Mouse (Mus musculus) gastrocnemius, postnatal 4 days (tissue): ENCODE measurements around the gene Med12l. TPM values are rescaled to one million over a fixed set of nuclear protein-coding genes. Genes with fewer than 3 reads are reported as not detected.

Experiments used
- DNase-seq, 2 experiments: peaks; one replicate each; pipeline ENCODE4 v3.0.0; 2021 to 2022; ENCODE audit warnings: low spot score in 2 of 2, mixed read lengths in 2 of 2
- total RNA-seq, 2 experiments: library from RNA; stranded (reverse); gene quantifications; 2 replicates each; pipeline ENCODE4 v1.2.3; 2021

Med12l gene
- total RNA-seq, 2 experiments from 2014 or later = 6.4 to 6.9 TPM

GRCm38 (mm10) chr3:59181134-59181533 lies 175.5 kb downstream of the Med12l start:
- no peak for DNase-seq

- no peak for DNase-seq
Observed at GRCm38 (mm10) chr3:59182129-59182528, 176.5 kb downstream of the Med12l start.

DNA sequence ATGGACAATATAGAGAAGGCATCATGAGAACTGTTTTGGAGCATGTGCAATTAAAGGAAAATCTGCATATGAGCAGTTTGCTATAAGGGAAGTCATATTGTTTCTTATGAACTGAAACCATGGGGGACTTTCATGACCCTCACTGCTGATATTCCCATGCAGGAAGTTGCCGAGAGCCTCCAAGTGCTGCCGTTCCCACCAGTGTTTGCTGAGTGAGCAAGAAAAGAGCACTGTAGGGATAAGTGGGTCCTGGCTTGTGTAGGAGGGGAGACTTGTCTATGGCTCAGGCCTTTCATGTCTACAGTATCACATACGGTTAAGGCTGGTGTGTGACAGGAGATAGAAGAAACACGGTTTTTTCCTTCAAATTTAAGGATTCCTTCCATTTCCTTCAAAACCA lies 180.0 kb downstream of the Med12l start:
- DNase-seq = no peak

DNA sequence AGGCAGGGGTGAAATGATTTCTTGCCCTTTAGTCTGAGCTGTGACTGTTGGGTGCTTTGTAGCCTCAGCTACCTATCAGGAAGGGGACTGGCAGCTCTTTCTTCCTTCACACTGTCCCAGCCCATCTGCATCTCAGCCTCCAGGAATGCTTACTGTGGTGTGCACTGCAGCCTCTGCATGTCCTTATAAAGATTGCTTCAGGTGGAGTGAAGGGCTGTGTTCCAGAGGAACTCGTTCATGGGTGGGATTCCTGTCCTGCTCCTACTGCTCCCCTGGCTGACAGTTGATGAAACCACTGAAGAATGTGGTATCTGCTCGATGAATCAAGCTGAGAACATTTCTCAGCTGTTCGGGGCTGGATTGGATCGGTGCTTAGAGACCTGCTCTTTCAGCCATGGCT lies 181.7 kb downstream of the Med12l start:
- no peak for DNase-seq

DNA sequence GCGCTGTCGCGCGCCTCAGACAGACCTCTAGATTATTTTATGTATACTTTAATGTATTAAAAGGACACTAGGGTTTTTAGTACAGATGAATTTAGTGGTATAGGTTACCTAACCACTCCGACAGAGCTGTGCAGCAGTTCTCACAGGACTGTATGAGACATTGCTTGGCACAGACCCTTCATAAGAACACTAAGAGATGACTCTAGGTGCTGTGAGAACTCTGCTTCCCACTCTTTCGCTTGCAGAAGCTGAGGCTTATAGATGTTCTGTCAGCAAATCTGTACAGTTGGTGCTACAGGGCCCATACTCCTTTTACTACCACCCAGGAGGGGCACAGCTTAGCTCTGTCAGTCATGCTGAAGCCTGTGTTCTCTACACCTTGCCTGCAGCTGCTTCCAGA lies 186.0 kb downstream of the Med12l start:
- no peak for DNase-seq

GRCm38 (mm10) chr3:59194099-59194498 lies 188.5 kb downstream of the Med12l start:
- DNase-seq = no peak

GRCm38 (mm10) chr3:59194938-59195337 lies 189.3 kb downstream of the Med12l start, which contains the start of gene Gpr87:
TSS of gene Gpr87 (minus strand) at chr3:59195104.
- DNase-seq = no peak

DNA sequence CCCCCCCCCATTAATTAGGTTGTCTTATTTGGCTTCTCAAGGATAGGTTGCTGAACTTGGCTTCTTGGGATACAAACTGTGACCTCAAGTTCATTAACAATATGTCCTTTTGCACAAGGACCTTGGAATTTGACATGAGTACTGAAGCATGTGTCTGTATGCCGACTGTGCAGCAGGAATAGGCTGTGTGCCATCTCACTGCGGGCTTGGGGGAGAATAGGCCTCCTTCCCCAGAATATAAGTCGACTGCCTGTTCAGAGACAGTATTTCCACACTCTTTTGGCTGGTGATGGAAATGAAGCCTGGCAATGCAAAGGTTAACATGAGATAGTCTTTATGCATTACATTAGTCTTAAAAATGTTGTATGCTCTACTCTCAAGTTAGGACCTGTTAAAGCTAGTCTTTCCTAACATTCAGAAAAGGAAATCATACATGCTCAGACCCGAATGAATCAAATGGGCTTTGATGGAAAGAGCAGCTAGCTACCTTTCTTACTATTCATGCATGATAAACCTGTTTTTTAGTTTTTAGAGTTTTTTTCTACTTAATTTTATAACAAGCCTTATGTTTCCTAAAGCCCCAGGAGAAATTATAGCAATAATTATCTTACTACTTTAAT lies 191.8 kb downstream of the Med12l start:
- DNase-seq = no peak

DNA sequence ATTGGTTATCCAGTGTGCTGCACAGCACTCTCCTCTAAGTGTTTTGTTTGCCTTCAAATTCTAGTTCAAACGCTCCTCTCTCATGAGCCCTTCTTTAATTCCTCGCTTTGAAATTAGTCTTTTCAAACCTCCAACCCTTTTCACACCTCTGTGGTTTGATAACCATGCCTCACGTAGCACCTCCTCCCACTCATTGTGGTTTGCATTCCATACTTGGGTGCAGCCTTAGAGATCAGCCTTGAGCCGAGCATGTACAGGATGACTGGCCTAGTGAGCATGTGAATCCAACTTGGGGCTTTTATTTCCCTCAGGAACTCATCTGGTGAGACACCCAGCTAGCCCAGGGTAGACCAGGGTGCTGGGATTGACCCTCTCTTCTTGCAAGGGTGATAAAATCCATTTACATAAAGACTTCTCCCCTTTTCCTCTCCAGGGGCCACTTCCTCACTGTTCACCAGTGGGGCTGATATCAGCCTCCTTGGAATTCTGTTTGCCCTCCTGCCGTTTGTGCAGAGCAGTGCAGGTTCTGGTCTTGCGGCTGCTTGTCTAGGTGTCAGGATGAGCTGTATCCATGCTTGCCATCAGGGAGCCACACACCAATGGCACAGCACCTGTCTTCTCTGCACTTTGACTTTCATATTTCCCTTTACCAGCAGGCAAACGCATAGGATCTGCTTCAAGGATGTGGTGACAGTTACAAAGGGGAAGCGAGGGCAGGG lies 198.3 kb downstream of the Med12l start:
- DNase-seq = no peak

- DNase-seq = no peak
Observed at GRCm38 (mm10) chr3:59204719-59205503, 199.3 kb downstream of the Med12l start.

DNA sequence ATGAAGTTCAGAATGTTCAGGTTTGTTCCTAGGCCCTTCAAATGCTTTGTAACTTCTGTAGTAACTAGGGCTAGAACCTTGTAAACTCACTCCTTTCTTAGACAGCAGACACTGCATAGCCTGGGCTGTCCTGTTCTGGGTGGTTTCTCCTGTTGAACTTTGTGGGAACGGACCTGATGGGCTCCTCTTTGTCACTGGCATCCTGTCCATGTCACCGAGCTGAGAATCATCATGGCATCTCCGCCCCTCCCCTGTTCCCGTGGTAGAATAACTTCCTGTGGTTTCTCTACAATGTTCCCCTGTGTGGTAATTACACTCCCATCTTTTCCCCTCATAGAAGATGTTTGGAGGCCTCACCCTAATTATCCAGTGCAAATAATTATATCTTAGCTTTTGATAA lies 200.3 kb downstream of the Med12l start:
- DNase-seq = no peak

GRCm38 (mm10) chr3:59208650-59209548 lies 203.3 kb downstream of the Med12l start:
- DNase-seq = no peak

- no peak for DNase-seq
Observed at GRCm38 (mm10) chr3:59210089-59210488, 204.5 kb downstream of the Med12l start.

GRCm38 (mm10) chr3:59210727-59211126 lies 205.1 kb downstream of the Med12l start, which contains the start of gene P2ry13:
TSS of gene P2ry13 (minus strand) at chr3:59210882.
- no peak for DNase-seq

GRCm38 (mm10) chr3:59211784-59212183 lies 206.2 kb downstream of the Med12l start:
- no peak for DNase-seq

DNA sequence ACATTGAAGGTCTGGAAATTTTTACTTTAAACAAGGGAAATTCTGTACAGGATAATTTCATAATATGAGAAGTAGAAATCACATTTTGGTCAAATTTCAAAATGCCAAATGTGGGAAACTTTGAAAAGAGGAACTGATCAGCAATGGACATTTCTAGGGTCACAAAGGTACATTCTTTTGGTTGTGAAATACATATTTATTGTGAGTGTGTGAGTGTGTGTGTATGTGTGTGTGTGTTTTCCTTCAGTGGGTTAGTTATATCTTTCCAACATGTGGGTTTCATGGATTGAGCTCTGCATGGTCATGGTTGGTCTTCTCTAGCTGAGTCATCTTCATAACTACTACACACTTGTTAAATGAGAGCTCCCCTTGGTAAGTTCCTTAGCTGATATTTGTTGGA lies 206.8 kb downstream of the Med12l start:
- DNase-seq = no peak

DNA sequence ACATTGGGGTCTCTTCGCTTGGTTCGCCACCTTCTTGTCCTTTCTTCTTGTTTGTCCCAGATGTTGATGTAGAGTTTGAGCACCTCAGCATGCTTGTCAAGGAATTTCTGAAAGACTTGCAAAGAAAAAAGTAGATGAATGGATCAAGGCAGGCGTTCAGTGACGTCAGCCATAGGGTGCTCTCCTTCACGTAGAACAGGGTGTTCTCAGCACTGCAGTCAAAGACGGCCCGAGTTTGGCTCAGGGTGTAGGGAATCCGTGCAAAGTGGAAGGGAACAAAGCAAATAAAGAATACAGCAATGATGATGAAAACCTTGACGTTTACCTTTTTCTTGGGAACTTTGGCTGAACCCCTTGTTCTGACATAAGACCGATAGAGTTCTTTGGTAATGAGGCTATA lies 211.6 kb downstream of the Med12l start:
- no peak for DNase-seq

- DNase-seq = no peak
Observed at GRCm38 (mm10) chr3:59219326-59219725, 213.7 kb downstream of the Med12l start.

GRCm38 (mm10) chr3:59222303-59222702 lies 216.7 kb downstream of the Med12l start:
- no peak for DNase-seq

DNA sequence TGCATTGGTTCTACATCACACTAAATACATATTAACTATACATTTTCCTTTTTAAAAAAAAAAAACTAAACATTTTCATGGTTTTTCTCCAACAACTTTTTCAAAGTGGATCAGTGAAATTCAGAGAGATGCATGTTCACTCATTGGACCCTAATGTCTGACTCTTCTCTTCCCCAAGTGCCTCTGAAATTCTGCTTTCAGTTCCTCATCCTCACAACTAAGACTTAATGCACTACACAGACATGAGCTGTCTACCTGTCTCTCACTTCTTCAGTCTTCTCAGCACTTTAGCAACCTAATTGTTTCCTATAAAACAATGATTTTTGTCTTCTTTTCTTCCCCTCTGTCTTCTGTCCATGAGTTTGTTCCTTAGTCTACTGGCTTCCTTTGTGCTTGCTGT lies 219.8 kb downstream of the Med12l start:
- DNase-seq = no peak

GRCm38 (mm10) chr3:59227696-59228095 lies 222.1 kb downstream of the Med12l start:
- DNase-seq = no peak
